Mouse (Mus musculus) liver, postnatal 0 days (tissue): Measurements from ENCODE around the gene Rrad. TPM values are rescaled to one million over a fixed set of nuclear protein-coding genes. Genes with fewer than 3 reads are reported as not detected.

Source experiments
- ATAC-seq: fragments of 200-750 bp; cut with Nextera tagmentation; 2 replicates; pipeline ENCODE4 v1.8.0; 2017; ENCODE audit warnings: mild to moderate bottlenecking, moderate library complexity
- DNase-seq: peaks from one replicate; pipeline ENCODE4 v3.0.0-alpha.2; 2016
- H3K27ac ChIP-seq: fragments of 300-500 bp; sonication (generic); 2 replicates; pipeline ENCODE4 v1.5.1; 2014; ENCODE audit warnings: antibody characterized with exemption, moderate library complexity, mild to moderate bottlenecking, low read depth
- H3K27me3 ChIP-seq: fragments of 300-500 bp; sonication (generic); 2 replicates; pipeline ENCODE4 v1.6.1; 2014; ENCODE audit warnings: low read length, control low read depth, mixed read lengths; ENCODE audit not compliant: insufficient read depth
- H3K36me3 ChIP-seq: fragments of 300-500 bp; sonication (generic); replicated peaks from 2 replicates; pipeline ENCODE4 v1.6.1; 2014; ENCODE audit warnings: mild to moderate bottlenecking, control low read depth, low read length, moderate library complexity, mixed read lengths; ENCODE audit not compliant: insufficient read depth
- H3K4me1 ChIP-seq: fragments of 300-500 bp; sonication (generic); 2 replicates; pipeline ENCODE4 v1.6.1; 2014; ENCODE audit warnings: antibody characterized with exemption, mild to moderate bottlenecking, control low read depth; ENCODE audit not compliant: insufficient read depth
- H3K4me2 ChIP-seq: fragments of 300-500 bp; sonication (generic); 2 replicates; pipeline ENCODE4 v1.6.1; 2014; ENCODE audit warnings: low read depth, mild to moderate bottlenecking, low read length, moderate library complexity, mixed read lengths
- H3K4me3 ChIP-seq: fragments of 300-500 bp; sonication (generic); 2 replicates; pipeline ENCODE4 v1.5.1; 2014; ENCODE audit warnings: low read depth, low read length
- H3K9ac ChIP-seq: fragments of 300-500 bp; sonication (generic); replicated peaks from 2 replicates; pipeline ENCODE4 v1.6.1; 2014; ENCODE audit warnings: mild to moderate bottlenecking, moderate library complexity
- H3K9me3 ChIP-seq: fragments of 300-500 bp; sonication (generic); 2 replicates; pipeline ENCODE4 v1.6.1; 2016; ENCODE audit warnings: mild to moderate bottlenecking, control low read depth, low read length, mixed read lengths
- CTCF ChIP-seq: sonication (generic); IDR thresholded peaks from 2 replicates; pipeline ENCODE4 v1.5.1; 2016; ENCODE audit warnings: antibody characterized with exemption, low read depth
- EP300 ChIP-seq: IDR thresholded peaks from 2 replicates; pipeline ENCODE4 v1.6.1; 2016; ENCODE audit warnings: antibody characterized with exemption, low read depth, mild to moderate bottlenecking
- WGBS: fragments of 180-500 bp; shearing (Covaris S2); extraction: QIAGEN DNeasy Blood & Tissue Kit; methylation state at CpG from one replicate; pipeline ENCODE4 v1.1.7; 2014; ENCODE audit not compliant: insufficient replicate concordance; 5-methylcytosine and 5-hydroxymethylcytosine counted together
- polyA plus RNA-seq: library from polyadenylated mRNA; unstranded; fragments of >200 nt; fragmentation: Nextera tagmentation; extraction: Ambion mirVana; gene quantifications from 2 replicates; pipeline ENCODE4 v1.2.1, GENCODE M21; 2015

Gene Rrad
- polyA plus RNA-seq, 1 experiment from 2014 or later = 0.49 TPM

- ATAC-seq (no peak), DNase-seq (no peak)
- no peak overlapping the region for H3K9ac ChIP-seq
- TF ChIP-seq EP300 (no peak), CTCF (no peak)
- no peak overlapping the region for H3K4me3 ChIP-seq
- no peak overlapping the region for H3K4me2 ChIP-seq
- no peak overlapping the region for H3K27ac ChIP-seq
- H3K4me1 ChIP-seq = peaks cover 10% of the 10 kb centered on the region
- 83% methylated on average over 6 of the region's 6 CpGs for WGBS
- H3K36me3 ChIP-seq = peaks cover 24% of the 10 kb centered on the region
- H3K9me3 ChIP-seq = no peaks in the 10 kb centered on the region
- no peaks in the 10 kb centered on the region for H3K27me3 ChIP-seq
These were observed 33.5 kb downstream of the Rrad start for GRCm38 (mm10) chr8:104597656-104598055.

- 67% methylated on average over 21 of the region's 21 CpGs for WGBS
- DNase-seq = no peak
- Histone ChIP-seq H3K4me2 (peak overlapping the region; percentile 35), H3K36me3 (peaks cover 24% of the 10 kb centered on the region), H3K4me1 (peaks cover 9% of the 10 kb centered on the region), H3K9ac (no peak overlapping the region), H3K4me3 (no peak overlapping the region), H3K27ac (no peak overlapping the region; the same call in 1 of the 2 replicates), H3K9me3 (no peaks in the 10 kb centered on the region), H3K27me3 (no peaks in the 10 kb centered on the region)
- no peak for ATAC-seq
- TF ChIP-seq CTCF (no peak), EP300 (no peak)
These were observed 35.2 kb downstream of the Rrad start for GRCm38 (mm10) chr8:104595773-104596536.

- Histone ChIP-seq H3K4me2 (no peak overlapping the region), H3K27ac (no peak overlapping the region), H3K9me3 (no peaks in the 10 kb centered on the region), H3K4me1 (peaks cover 15% of the 10 kb centered on the region), H3K36me3 (peaks cover 24% of the 10 kb centered on the region), H3K9ac (no peak overlapping the region), H3K4me3 (no peak overlapping the region), H3K27me3 (no peaks in the 10 kb centered on the region)
- DNase-seq (no peak), ATAC-seq (no peak)
- 92% methylated on average over 19 of the region's 19 CpGs for WGBS
- TF ChIP-seq CTCF = no peak
- TF ChIP-seq EP300 = no peak
These were observed 36.3 kb downstream of the Rrad start for GRCm38 (mm10) chr8:104594611-104595362.

DNA sequence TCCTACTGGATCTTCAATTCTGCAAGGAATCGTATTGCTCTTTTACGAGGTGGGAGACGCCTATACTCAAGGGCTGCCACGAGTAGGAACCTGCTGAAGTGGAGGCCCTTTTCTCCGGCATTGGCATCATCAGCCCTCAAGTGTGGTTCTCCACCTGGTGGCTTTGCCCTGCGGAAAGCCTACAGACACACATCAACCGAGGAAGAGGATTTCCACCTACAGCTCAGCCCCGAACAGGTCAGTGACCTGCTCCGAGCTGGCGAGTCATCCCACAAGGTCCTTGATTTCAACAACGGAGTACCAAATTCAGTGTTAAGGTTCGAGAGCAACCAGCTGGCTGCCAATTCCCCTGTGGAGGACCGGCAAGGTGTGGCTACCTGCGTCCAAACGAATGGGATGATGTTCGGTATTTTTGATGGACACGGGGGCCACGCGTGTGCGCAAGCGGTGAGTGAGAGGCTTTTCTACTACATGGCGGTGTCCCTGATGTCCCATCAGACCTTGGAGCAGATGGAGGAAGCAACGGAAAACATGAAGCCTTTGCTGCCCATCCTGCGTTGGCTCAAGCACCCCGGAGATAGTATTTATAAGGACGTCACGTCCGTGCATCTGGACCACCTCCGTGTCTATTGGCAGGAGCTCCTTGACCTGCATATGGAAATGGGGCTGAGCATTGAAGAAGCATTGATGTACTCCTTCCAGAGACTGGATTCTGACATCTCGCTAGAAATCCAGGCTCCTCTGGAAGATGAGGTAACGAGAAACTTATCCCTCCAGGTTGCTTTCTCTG is 37.4 kb downstream of the Rrad start:
- Histone ChIP-seq H3K27ac (no peak overlapping the region), H3K4me3 (no peak overlapping the region), H3K36me3 (peaks cover 24% of the 10 kb centered on the region), H3K27me3 (no peaks in the 10 kb centered on the region), H3K4me2 (no peak overlapping the region), H3K4me1 (peaks cover 15% of the 10 kb centered on the region), H3K9ac (no peak overlapping the region), H3K9me3 (no peaks in the 10 kb centered on the region)
- TF ChIP-seq EP300 (no peak), CTCF (no peak)
- 92% methylated on average over 31 of the region's 31 CpGs for WGBS
- DNase-seq = no peak
- no peak for ATAC-seq

- no peak overlapping the region; the same call in 1 of the 2 replicates for H3K9ac ChIP-seq
- WGBS = 68% methylated on average over 6 of the region's 6 CpGs
These were observed 38.6 kb downstream of the Rrad start for GRCm38 (mm10) chr8:104592566-104592965.

DNA sequence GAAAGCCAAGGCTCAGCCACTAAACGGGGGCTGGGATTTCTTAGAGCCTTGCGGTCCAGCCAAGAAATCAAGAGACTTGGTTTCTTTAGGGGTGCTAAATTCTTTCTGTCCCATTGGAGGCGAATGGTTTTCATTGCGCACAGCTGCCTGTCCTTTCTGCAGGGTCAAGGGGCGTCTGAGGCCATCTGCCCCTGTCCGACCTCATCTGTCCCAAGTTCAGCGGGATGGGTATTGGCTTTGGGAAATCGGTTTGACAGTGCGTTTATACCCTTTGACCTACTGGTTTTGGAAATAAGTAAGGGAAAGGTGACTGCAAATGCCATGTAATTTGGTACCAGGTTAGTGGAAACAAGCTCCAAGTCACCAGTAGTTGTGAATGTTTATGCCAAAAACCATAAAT is 39.3 kb downstream of the Rrad start:
- 2% methylated on average over 9 of the region's 9 CpGs for WGBS
- H3K4me2 ChIP-seq = peak overlapping the region; percentile 89
- TF ChIP-seq CTCF (no peak), EP300 (peak; percentile 46; the same call in 1 of the 2 replicates)
- peaks cover 15% of the 10 kb centered on the region for H3K4me1 ChIP-seq
- peak overlapping the region; percentile 64 for H3K4me3 ChIP-seq
- peaks cover 24% of the 10 kb centered on the region for H3K36me3 ChIP-seq
- H3K27me3 ChIP-seq = no peaks in the 10 kb centered on the region
- ATAC-seq (peak; percentile 81), DNase-seq (peak; percentile 64)
- H3K9ac ChIP-seq = peak overlapping the region; percentile 75
- H3K27ac ChIP-seq = peak overlapping the region; percentile 94
- H3K9me3 ChIP-seq = no peaks in the 10 kb centered on the region

More at GRCm38 (mm10) chr8:104592566-104592965, 38.6 kb downstream of the Rrad start:
- Histone ChIP-seq H3K27me3 (no peaks in the 10 kb centered on the region), H3K27ac (peak overlapping the region; percentile 94), H3K4me3 (peak overlapping the region; percentile 64), H3K4me1 (peaks cover 15% of the 10 kb centered on the region), H3K36me3 (peaks cover 24% of the 10 kb centered on the region), H3K9me3 (no peaks in the 10 kb centered on the region), H3K4me2 (peak overlapping the region; percentile 89)
- ATAC-seq (no peak), DNase-seq (no peak)
- no peak for TF ChIP-seq CTCF
- no peak for TF ChIP-seq EP300
